Mouse (Mus musculus): ENCODE measurements around the gene Dhx15. TPM values are rescaled to one million over a fixed set of nuclear protein-coding genes. Genes with fewer than 3 reads are reported as not detected.
"Not testable (repeated sequence)": the region's sequence is repeated elsewhere in the genome, so short reads cannot be mapped to it uniquely, and the experiment has no call there.

The Dhx15 gene
- polyA plus RNA-seq (2015; fragmentation: Nextera tagmentation; extraction: Ambion mirVana), result 187 and 198 TPM in 2 replicates

DNA sequence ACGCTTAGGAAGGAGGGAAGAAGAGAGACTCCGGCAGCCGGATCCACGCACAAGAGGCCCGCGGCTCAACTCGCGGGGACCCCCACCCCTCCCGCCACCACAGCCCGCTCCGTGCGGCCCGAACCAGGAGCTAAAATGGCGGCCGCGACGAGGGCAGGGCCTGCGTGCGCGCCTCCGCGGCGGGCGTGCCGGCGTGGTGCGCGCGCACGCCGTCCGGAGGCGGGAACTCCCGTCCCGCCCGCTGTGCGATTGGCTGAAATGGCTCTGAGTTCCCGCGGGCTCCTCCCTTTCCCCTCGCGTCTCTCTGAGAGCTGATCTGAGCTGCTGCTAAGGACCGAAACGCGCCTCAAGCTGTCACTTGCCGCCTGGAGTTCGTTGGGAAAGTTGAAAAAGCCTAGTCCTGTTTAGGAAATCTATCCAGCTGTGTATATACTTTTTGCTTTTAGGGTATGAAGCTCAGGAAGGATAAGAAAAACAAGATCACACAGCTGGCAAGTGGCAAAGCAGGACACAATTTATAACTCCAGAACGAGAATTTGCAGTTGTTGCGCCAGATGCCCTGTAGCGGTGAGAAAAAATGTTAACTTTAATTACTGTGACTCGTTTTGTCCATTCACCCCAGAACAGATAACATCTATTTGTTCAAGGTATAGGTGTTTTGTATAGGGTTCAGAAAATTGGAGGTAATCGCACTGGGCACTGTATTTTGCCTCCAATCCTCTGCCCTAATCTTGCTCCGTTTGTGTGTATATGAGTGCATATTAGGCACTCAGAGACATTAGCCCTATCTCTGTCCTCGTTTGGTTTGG lies at the start of gene Dhx15:
TSS of gene Dhx15 (minus strand) at position 144 of the 809 bp plus-strand sequence.
- WGBS, result 1% methylated on average over 52 of the region's 53 CpGs
- Histone ChIP-seq H3K9me3 (replicated peaks) (no peaks in the 10 kb centered on the region), H3K36me3 (ENCODE audit: poor library complexity, severe bottlenecking) (no peaks in the 10 kb centered on the region), H3K4me2 (peak within 1 kb of the TSS; percentile 70), H3K4me3 (peak within 1 kb of the TSS; percentile 87), H3K27ac (peak within 1 kb of the TSS; percentile 93), H3K27me3 (no peaks in the 10 kb centered on the region), H3K4me1 (peaks cover 37% of the 10 kb centered on the region), H3K9ac (peak within 1 kb of the TSS; percentile 99)
- ATAC-seq, result peak; percentile 97

DNA sequence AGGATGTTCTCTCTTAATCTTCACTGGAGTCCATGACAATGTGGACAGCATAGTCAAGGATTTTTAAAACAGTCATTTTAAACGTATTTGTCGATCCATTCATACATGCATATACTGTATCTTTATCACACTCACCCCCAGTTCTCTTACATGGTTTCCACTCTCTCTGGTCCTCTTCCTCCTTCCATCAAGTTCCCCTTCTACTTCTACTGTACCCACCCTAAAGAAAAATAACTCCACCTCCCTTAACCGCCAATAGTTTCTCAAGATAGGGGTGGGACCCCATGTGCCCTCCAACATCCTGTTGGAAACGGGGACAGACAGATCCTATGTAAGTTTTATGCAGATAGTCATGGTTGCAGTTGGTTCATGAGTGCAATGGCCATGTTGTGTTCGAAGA lies 48.6 kb upstream of the Dhx15 start:
- no peaks in the 10 kb centered on the region for H3K4me1 ChIP-seq
- H3K9ac ChIP-seq, result no peak overlapping the region
- no peak overlapping the region for H3K4me3 ChIP-seq
- H3K9me3 ChIP-seq (replicated peaks), result 0 out of 2 replicates have a peak, but pooled peaks cover 6% of the 10 kb centered on the region
- no peak overlapping the region for H3K27ac ChIP-seq
- H3K4me2 ChIP-seq, result no peak overlapping the region
- WGBS, result 91% methylated on average over 5 of the region's 5 CpGs
- no peaks in the 10 kb centered on the region for H3K27me3 ChIP-seq
- H3K36me3 ChIP-seq (ENCODE audit: poor library complexity, severe bottlenecking), result no peaks in the 10 kb centered on the region
- ATAC-seq, result no peak

DNA sequence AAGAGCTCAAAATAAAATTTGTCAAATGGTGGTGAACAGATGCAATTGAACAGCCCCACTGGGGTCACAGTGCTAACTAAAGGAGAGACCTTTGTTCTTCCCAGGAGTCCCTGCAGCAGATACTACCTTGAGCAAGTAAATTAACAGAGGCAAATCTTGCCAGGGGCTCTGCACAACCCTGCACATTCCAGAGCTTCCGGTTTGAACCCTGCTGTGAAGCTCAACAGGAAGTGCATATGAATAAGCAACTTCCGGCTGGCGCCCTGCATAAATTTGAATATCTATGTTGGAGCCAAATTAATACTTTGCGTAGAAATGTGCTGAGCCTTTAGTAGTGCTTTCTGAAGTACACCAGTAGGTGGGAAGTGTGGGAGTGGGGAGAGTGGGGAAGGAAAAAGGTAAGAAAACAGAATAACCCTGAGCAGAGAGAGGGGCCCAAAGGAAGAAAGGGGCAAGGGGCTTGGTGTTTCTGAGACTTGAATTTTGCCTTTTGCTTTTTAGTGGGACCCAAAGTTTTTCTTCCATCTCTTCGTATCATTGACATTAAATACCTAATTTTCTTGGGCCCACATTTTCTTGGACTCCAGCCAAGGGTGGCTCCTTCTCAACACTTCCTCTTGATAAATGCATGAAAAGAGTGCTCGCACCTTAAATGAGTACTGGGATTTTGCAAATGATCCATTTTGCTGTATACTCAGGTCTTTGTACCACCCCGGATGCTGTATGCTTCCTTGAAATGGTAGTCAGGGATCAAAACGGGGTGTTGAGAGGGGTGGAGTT lies 47.8 kb upstream of the Dhx15 start:
- no peak overlapping the region for H3K4me2 ChIP-seq
- H3K9ac ChIP-seq, result no peak overlapping the region
- 0 out of 2 replicates have a peak, but pooled peaks cover 6% of the 10 kb centered on the region for H3K9me3 ChIP-seq (replicated peaks)
- H3K27ac ChIP-seq, result no peak overlapping the region
- H3K4me1 ChIP-seq, result no peaks in the 10 kb centered on the region
- no peak overlapping the region for H3K4me3 ChIP-seq
- WGBS, result 71% methylated on average over 8 of the region's 8 CpGs
- H3K36me3 ChIP-seq (ENCODE audit: poor library complexity, severe bottlenecking), result no peaks in the 10 kb centered on the region
- no peaks in the 10 kb centered on the region for H3K27me3 ChIP-seq
- ATAC-seq, result no peak

- H3K4me2 ChIP-seq; H3K4me1 ChIP-seq; H3K27me3 ChIP-seq; H3K9me3 ChIP-seq (replicated peaks); H3K27ac ChIP-seq; ATAC-seq; H3K9ac ChIP-seq; H3K4me3 ChIP-seq; H3K36me3 ChIP-seq (ENCODE audit: poor library complexity, severe bottlenecking): not testable (repeated sequence)
- WGBS, result 93% methylated on average over 5 of the region's 6 CpGs
Observed at GRCm38 (mm10) chr5:52236585-52236984, 46.3 kb upstream of the Dhx15 start.

DNA sequence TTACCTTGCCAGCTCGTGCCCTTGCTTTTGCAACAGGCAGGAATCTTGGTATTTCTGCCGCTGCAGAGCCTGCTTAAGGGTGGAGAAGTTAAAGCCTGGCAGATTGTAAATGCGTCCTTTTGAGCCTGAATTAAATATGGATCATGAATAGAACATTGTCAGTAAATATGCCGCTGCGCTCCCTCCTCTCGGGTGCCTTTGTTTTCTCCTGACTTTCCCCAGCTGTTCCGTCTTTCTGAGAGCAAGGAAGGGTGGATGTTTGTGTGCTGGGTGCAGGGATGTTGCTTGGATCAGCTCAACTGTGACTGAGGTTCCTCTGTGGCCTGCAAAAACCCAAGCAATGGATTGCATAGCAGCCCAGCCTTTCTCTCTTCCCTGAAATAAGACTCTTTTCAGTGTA lies 44.3 kb upstream of the Dhx15 start:
- Histone ChIP-seq H3K4me3 (no peak overlapping the region), H3K27me3 (no peaks in the 10 kb centered on the region), H3K4me2 (no peak overlapping the region), H3K9ac (no peak overlapping the region), H3K36me3 (ENCODE audit: poor library complexity, severe bottlenecking) (no peaks in the 10 kb centered on the region), H3K27ac (no peak overlapping the region), H3K4me1 (no peaks in the 10 kb centered on the region), H3K9me3 (replicated peaks) (0 out of 2 replicates have a peak, but pooled peaks cover 6% of the 10 kb centered on the region)
- ATAC-seq, result no peak
- 55% methylated on average over 7 of the region's 7 CpGs for WGBS

- Histone ChIP-seq H3K4me3 (no peak overlapping the region), H3K36me3 (ENCODE audit: poor library complexity, severe bottlenecking) (no peaks in the 10 kb centered on the region), H3K4me1 (no peaks in the 10 kb centered on the region), H3K9ac (no peak overlapping the region), H3K27me3 (no peaks in the 10 kb centered on the region), H3K4me2 (no peak overlapping the region), H3K27ac (no peak overlapping the region), H3K9me3 (replicated peaks) (0 out of 2 replicates have a peak, but pooled peaks cover 6% of the 10 kb centered on the region)
- ATAC-seq, result no peak
- 54% methylated on average over 2 of the region's 2 CpGs for WGBS
Observed at GRCm38 (mm10) chr5:52233891-52234290, 43.6 kb upstream of the Dhx15 start.

DNA sequence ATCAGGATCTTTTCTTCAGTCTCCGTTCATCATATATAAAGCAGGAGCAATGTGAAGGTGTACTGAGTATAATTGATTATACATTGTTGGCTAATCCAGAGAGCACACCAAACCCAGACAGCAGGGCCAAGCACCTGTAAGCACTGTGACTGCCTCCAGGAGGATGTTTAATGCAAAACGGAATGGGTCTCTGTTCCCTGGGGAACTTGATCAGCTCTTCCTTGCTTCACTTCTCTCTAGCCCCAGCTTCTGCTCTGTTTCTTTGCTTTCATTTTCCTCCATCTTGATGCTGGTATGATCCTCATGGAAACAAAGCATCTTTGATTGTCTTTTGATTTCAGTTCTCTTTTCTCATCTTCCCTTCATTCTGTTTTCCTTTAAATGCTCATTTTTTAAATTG lies 42.3 kb upstream of the Dhx15 start:
- no peak overlapping the region for H3K27ac ChIP-seq
- no peak overlapping the region for H3K9ac ChIP-seq
- H3K4me2 ChIP-seq, result no peak overlapping the region
- H3K36me3 ChIP-seq (ENCODE audit: poor library complexity, severe bottlenecking), result no peaks in the 10 kb centered on the region
- H3K4me1 ChIP-seq, result no peaks in the 10 kb centered on the region
- WGBS, result 70% methylated on average over 2 of the region's 2 CpGs
- no peaks in the 10 kb centered on the region for H3K27me3 ChIP-seq
- H3K4me3 ChIP-seq, result no peak overlapping the region
- 0 out of 2 replicates have a peak, but pooled peaks cover 6% of the 10 kb centered on the region for H3K9me3 ChIP-seq (replicated peaks)
- ATAC-seq, result no peak

- Histone ChIP-seq H3K36me3 (ENCODE audit: poor library complexity, severe bottlenecking) (no peaks in the 10 kb centered on the region), H3K4me1 (no peaks in the 10 kb centered on the region), H3K27ac (no peak overlapping the region), H3K27me3 (no peaks in the 10 kb centered on the region), H3K9ac (no peak overlapping the region), H3K9me3 (replicated peaks) (0 out of 2 replicates have a peak, but pooled peaks cover 6% of the 10 kb centered on the region), H3K4me3 (no peak overlapping the region), H3K4me2 (no peak overlapping the region)
- WGBS, result 77% methylated on average over 2 of the region's 2 CpGs
- ATAC-seq, result no peak
Observed at GRCm38 (mm10) chr5:52232199-52232598, 41.9 kb upstream of the Dhx15 start.

DNA sequence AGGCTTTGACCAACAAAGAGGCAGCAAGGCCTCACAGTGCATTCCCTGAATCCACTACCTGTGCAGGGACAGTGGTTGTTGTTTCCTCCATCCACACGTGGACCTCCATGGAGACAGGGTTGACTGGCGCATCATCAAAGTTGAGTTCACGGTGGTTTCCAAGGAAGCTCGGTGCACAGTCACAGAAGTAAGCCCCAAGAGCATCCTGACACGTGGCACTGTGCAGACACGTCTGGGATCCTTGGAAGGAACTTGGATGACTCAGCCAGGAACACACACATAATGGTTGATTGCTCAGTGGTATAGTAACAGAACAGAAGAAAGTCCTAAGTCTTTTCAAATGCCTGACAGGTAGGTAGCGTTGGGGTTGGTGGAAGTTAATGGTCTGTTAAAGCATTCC lies 40.2 kb upstream of the Dhx15 start:
- Histone ChIP-seq H3K27me3 (no peaks in the 10 kb centered on the region), H3K9me3 (replicated peaks) (0 out of 2 replicates have a peak, but pooled peaks cover 5% of the 10 kb centered on the region), H3K4me1 (no peaks in the 10 kb centered on the region), H3K36me3 (ENCODE audit: poor library complexity, severe bottlenecking) (no peaks in the 10 kb centered on the region), H3K4me3 (no peak overlapping the region), H3K9ac (no peak overlapping the region), H3K4me2 (no peak overlapping the region), H3K27ac (no peak overlapping the region)
- no peak for ATAC-seq
- WGBS, result 90% methylated on average over 7 of the region's 7 CpGs

GRCm38 (mm10) chr5:52226677-52227076 lies 36.4 kb upstream of the Dhx15 start:
- H3K9ac ChIP-seq, result no peak overlapping the region
- no peaks in the 10 kb centered on the region for H3K27me3 ChIP-seq
- H3K4me2 ChIP-seq, result no peak overlapping the region
- no peaks in the 10 kb centered on the region for H3K4me1 ChIP-seq
- H3K36me3 ChIP-seq (ENCODE audit: poor library complexity, severe bottlenecking), result no peaks in the 10 kb centered on the region
- 83% methylated on average over 3 of the region's 3 CpGs for WGBS
- no peak for ATAC-seq
- no peak overlapping the region for H3K27ac ChIP-seq
- H3K4me3 ChIP-seq, result no peak overlapping the region
- no peaks in the 10 kb centered on the region for H3K9me3 ChIP-seq (replicated peaks)

- no peaks in the 10 kb centered on the region for H3K36me3 ChIP-seq (ENCODE audit: poor library complexity, severe bottlenecking)
- no peak overlapping the region for H3K4me3 ChIP-seq
- H3K9ac ChIP-seq, result no peak overlapping the region
- H3K4me2 ChIP-seq, result no peak overlapping the region
- no peaks in the 10 kb centered on the region for H3K27me3 ChIP-seq
- peaks cover 23% of the 10 kb centered on the region for H3K4me1 ChIP-seq
- H3K27ac ChIP-seq, result no peak overlapping the region
- no peak for ATAC-seq
- WGBS, result 89% methylated on average over 5 of the region's 5 CpGs
- no peaks in the 10 kb centered on the region for H3K9me3 ChIP-seq (replicated peaks)
Observed at GRCm38 (mm10) chr5:52221596-52221995, 31.3 kb upstream of the Dhx15 start.

Data from forebrain, embryonic 13.5 days (tissue).